Mouse (Mus musculus) liver, embryonic 14.5 days (tissue): ENCODE measurements around the gene Evx1. TPM values are rescaled to one million over a fixed set of nuclear protein-coding genes. Genes with fewer than 3 reads are reported as not detected.

Experiments used
- ATAC-seq: fragments of 200-750 bp; cut with Nextera tagmentation; 2 replicates; pipeline ENCODE4 v1.8.0; 2017; ENCODE audit warnings: moderate number of reproducible peaks, mild to moderate bottlenecking, moderate library complexity; ENCODE audit not compliant: insufficient read depth
- DNase-seq, 3 experiments: peaks; one replicate each; pipeline ENCODE4 v3.0.0-alpha.2; 2012 to 2013; ENCODE audit warnings: low read depth in 3 of 3, low spot score in 3 of 3
- H3K27ac ChIP-seq: fragments of 300-500 bp; sonication (generic); 2 replicates; pipeline ENCODE4 v1.5.1; 2014; ENCODE audit warnings: moderate library complexity, mild to moderate bottlenecking, control low read depth, inconsistent platforms
- H3K27me3 ChIP-seq: fragments of 300-500 bp; sonication (generic); 2 replicates; pipeline ENCODE4 v1.6.1; 2014; ENCODE audit warnings: mild to moderate bottlenecking, low read length, moderate library complexity; ENCODE audit not compliant: control insufficient read depth, insufficient read depth
- H3K36me3 ChIP-seq: fragments of 300-500 bp; sonication (generic); replicated peaks from 2 replicates; pipeline ENCODE4 v1.6.1; 2014; ENCODE audit warnings: low read depth; ENCODE audit not compliant: control insufficient read depth, insufficient read depth
- H3K4me1 ChIP-seq, 2 experiments: fragments of 200-500 bp in 1 of 2; fragments of 300-500 bp in 1 of 2; sonication (generic) in 1 of 2; replicated peaks; 2 replicates each; pipeline ENCODE4 v1.6.1; 2012 to 2014; ENCODE audit warnings: antibody characterized with exemption in 1 of 2, inconsistent platforms in 1 of 2, low read length in 1 of 2; ENCODE audit not compliant: control insufficient read depth in 2 of 2, insufficient read depth in 2 of 2
- H3K4me2 ChIP-seq: fragments of 300-500 bp; sonication (generic); 2 replicates; pipeline ENCODE4 v1.6.1; 2014; ENCODE audit warnings: low read depth, mild to moderate bottlenecking, control low read depth, moderate library complexity
- H3K4me3 ChIP-seq, 2 experiments: fragments of 200-500 bp in 1 of 2; fragments of 300-500 bp in 1 of 2; sonication (generic) in 1 of 2; 2 replicates each; pipeline ENCODE4 v1.5.1; 2012 to 2014; ENCODE audit warnings: low read depth in 2 of 2, low read length in 2 of 2, mild to moderate bottlenecking in 2 of 2, control low read depth in 1 of 2, inconsistent platforms in 1 of 2, moderate library complexity in 1 of 2; ENCODE audit not compliant: insufficient read depth in 1 of 2
- H3K9ac ChIP-seq: fragments of 300-500 bp; sonication (generic); replicated peaks from 2 replicates; pipeline ENCODE4 v1.6.1; 2014; ENCODE audit warnings: mild to moderate bottlenecking, control low read depth, moderate library complexity
- H3K9me3 ChIP-seq: fragments of 300-500 bp; sonication (generic); 2 replicates; pipeline ENCODE4 v1.6.1; 2016; ENCODE audit warnings: low read length, mixed read lengths; ENCODE audit not compliant: control insufficient read depth
- CTCF ChIP-seq: IDR thresholded peaks from 2 replicates; pipeline ENCODE4 v1.5.1; 2016; ENCODE audit warnings: antibody characterized with exemption, low read depth, control low read depth
- EP300 ChIP-seq: IDR thresholded peaks from 2 replicates; pipeline ENCODE4 v1.6.1; 2016; ENCODE audit warnings: antibody characterized with exemption, low read depth
- WGBS: fragments of 180-500 bp; shearing (Covaris S2); extraction: QIAGEN DNeasy Blood & Tissue Kit; methylation state at CpG from one replicate; pipeline ENCODE4 v1.1.7; 2014; ENCODE audit not compliant: insufficient replicate concordance; 5-methylcytosine and 5-hydroxymethylcytosine counted together
- polyA plus RNA-seq, 2 experiments: library from polyadenylated mRNA; depleted of rRNA in 1 of 2; stranded (reverse) in 1 of 2; unstranded in 1 of 2; fragments of >200 nt; fragmentation: Nextera tagmentation in 1 of 2; extraction: Ambion mirVana in 1 of 2; gene quantifications; 2 replicates each; pipeline versions ENCODE4 v1.2.1 to v1.2.3; 2012 to 2014

The Evx1 gene
- polyA plus RNA-seq, 2 experiments, result not detected

- Histone ChIP-seq H3K9me3 (no peaks in the 10 kb centered on the region), H3K36me3 (no peaks in the 10 kb centered on the region), H3K4me2 (no peak overlapping the region), H3K4me1 (no peaks in the 10 kb centered on the region), H3K27me3 (peaks cover 64% of the 10 kb centered on the region), H3K4me3 (no peak overlapping the region), H3K9ac (no peak overlapping the region), H3K27ac (no peak overlapping the region)
- no peak for DNase-seq
- ATAC-seq, result no peak
- WGBS, result 24% methylated on average over 8 of the region's 8 CpGs
- no peak for TF ChIP-seq CTCF
Measured at GRCm38 (mm10) chr6:52275563-52276280, 37.6 kb upstream of the Evx1 start.

DNA sequence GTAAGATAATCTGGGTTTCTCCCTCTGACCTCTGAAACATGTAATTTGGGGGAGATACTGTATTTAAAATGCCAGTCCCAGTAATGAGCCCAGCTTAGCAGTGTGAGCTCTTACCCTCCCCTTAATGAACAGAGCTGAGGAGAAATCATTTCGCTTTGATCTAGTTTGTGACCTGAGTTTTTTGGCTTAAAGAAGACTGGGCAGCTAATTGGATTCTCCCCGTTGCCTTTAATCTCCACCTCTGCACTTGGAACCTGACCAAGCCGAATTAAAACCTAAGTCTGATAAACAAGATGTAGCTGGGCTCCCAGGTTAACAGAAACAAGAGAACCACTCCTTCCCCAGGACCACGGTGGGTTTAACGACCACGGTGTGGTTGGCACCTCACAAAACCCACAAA is 36.9 kb upstream of the Evx1 start:
- 5% methylated on average over 6 of the region's 6 CpGs for WGBS
- no peaks in the 10 kb centered on the region for H3K9me3 ChIP-seq
- no peaks in the 10 kb centered on the region for H3K4me1 ChIP-seq
- no peak overlapping the region for H3K27ac ChIP-seq
- no peak overlapping the region for H3K9ac ChIP-seq
- no peaks in the 10 kb centered on the region for H3K36me3 ChIP-seq
- no peak overlapping the region for H3K4me3 ChIP-seq
- H3K27me3 ChIP-seq, result peaks cover 58% of the 10 kb centered on the region
- ATAC-seq, result no peak
- no peak for TF ChIP-seq EP300
- no peak for TF ChIP-seq CTCF
- no peak for DNase-seq
- no peak overlapping the region for H3K4me2 ChIP-seq

GRCm38 (mm10) chr6:52276920-52277319 is 36.4 kb upstream of the Evx1 start:
- Histone ChIP-seq H3K36me3 (no peaks in the 10 kb centered on the region), H3K9me3 (no peaks in the 10 kb centered on the region)

GRCm38 (mm10) chr6:52281084-52281483 is 32.2 kb upstream of the Evx1 start:
- no peak for ATAC-seq
- Histone ChIP-seq H3K27ac (no peak overlapping the region), H3K36me3 (no peaks in the 10 kb centered on the region), H3K9ac (no peak overlapping the region), H3K4me2 (no peak overlapping the region), H3K4me1 (no peaks in the 10 kb centered on the region), H3K9me3 (no peaks in the 10 kb centered on the region), H3K4me3 (no peak overlapping the region), H3K27me3 (peaks cover 16% of the 10 kb centered on the region)
- no peak for TF ChIP-seq CTCF
- no peak for TF ChIP-seq EP300
- no peak for DNase-seq
- WGBS, result 46% methylated on average over 12 of the region's 12 CpGs

More at GRCm38 (mm10) chr6:52276920-52277319, 36.4 kb upstream of the Evx1 start:
- TF ChIP-seq EP300 (no peak), CTCF (no peak)
- no peak for DNase-seq
- no peak overlapping the region for H3K4me2 ChIP-seq
- no peak overlapping the region for H3K27ac ChIP-seq
- no peak overlapping the region for H3K4me3 ChIP-seq
- peaks cover 56% of the 10 kb centered on the region for H3K27me3 ChIP-seq
- ATAC-seq, result no peak
- WGBS, result 7% methylated on average over 5 of the region's 5 CpGs
- no peaks in the 10 kb centered on the region for H3K4me1 ChIP-seq
- no peak overlapping the region for H3K9ac ChIP-seq

DNA sequence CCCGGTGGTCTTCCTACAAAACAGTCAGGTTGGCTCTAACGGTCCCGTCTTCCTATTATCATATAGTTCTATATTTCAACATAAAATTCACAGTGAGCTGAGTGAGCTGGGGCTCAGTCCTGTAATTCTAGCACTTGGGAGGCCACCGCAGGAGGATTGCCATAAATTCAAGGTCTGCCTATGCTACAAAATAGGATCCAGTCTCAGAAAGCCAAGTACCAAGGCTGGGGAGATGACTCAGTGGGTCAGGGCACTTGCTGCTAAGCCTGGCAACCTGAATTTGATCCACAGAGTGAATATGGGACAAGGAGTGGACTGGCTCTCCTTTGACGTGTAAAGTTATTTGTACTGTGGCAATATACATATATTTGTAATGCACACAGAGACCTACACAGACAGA is 29.4 kb upstream of the Evx1 start:
- TF ChIP-seq CTCF, result no peak
- H3K27me3 ChIP-seq, result no peaks in the 10 kb centered on the region; the same call in 1 of the 2 replicates
- no peaks in the 10 kb centered on the region for H3K4me1 ChIP-seq
- H3K4me2 ChIP-seq, result no peak overlapping the region
- ATAC-seq, result no peak
- H3K36me3 ChIP-seq, result no peaks in the 10 kb centered on the region
- H3K27ac ChIP-seq, result no peak overlapping the region
- no peaks in the 10 kb centered on the region for H3K9me3 ChIP-seq
- 72% methylated on average over 5 of the region's 5 CpGs for WGBS
- no peak for DNase-seq
- no peak overlapping the region for H3K9ac ChIP-seq
- H3K4me3 ChIP-seq, result no peak overlapping the region
